Mouse (Mus musculus) liver, embryonic 12.5 days (tissue): ENCODE measurements around the gene Kif6. TPM values are rescaled to one million over a fixed set of nuclear protein-coding genes. Genes with fewer than 3 reads are reported as not detected.

ENCODE experiments used
- ATAC-seq: fragments of 200-750 bp; cut with Nextera tagmentation; 2 replicates; pipeline ENCODE4 v1.8.0; 2017; ENCODE audit warnings: moderate number of reproducible peaks, mild to moderate bottlenecking, moderate library complexity
- H3K27ac ChIP-seq: fragments of 300-500 bp; sonication (generic); 2 replicates; pipeline ENCODE4 v1.5.1; 2016; ENCODE audit warnings: mild to moderate bottlenecking
- H3K27me3 ChIP-seq: fragments of 300-500 bp; sonication (generic); replicated peaks from 2 replicates; pipeline ENCODE4 v1.6.1; 2016; ENCODE audit warnings: mild to moderate bottlenecking, moderate library complexity
- H3K36me3 ChIP-seq: fragments of 300-500 bp; sonication (generic); 2 replicates; pipeline ENCODE4 v1.6.1; 2016; ENCODE audit warnings: mild to moderate bottlenecking, moderate library complexity
- H3K4me1 ChIP-seq: fragments of 300-500 bp; sonication (generic); 2 replicates; pipeline ENCODE4 v1.6.1; 2016
- H3K4me2 ChIP-seq: fragments of 300-500 bp; sonication (generic); 2 replicates; pipeline ENCODE4 v1.6.1; 2016; ENCODE audit warnings: mild to moderate bottlenecking, moderate library complexity
- H3K4me3 ChIP-seq: fragments of 300-500 bp; sonication (generic); 2 replicates; pipeline ENCODE4 v1.5.1; 2016; ENCODE audit warnings: mild to moderate bottlenecking, moderate library complexity
- H3K9ac ChIP-seq: fragments of 300-500 bp; sonication (generic); 2 replicates; pipeline ENCODE4 v1.6.1; 2016; ENCODE audit warnings: mild to moderate bottlenecking, moderate library complexity
- H3K9me3 ChIP-seq: fragments of 300-500 bp; sonication (generic); replicated peaks from 2 replicates; pipeline ENCODE4 v1.6.1; 2016; ENCODE audit warnings: mild to moderate bottlenecking, moderate library complexity
- WGBS: fragments of 180-500 bp; shearing (Covaris S2); methylation state at CpG from one replicate; pipeline ENCODE4 v1.1.7; 2016; ENCODE audit not compliant: insufficient replicate concordance; 5-methylcytosine and 5-hydroxymethylcytosine counted together
- polyA plus RNA-seq: library from polyadenylated mRNA; unstranded; fragments of >200 nt; fragmentation: Nextera tagmentation; extraction: Ambion mirVana; gene quantifications from 2 replicates; pipeline ENCODE4 v1.2.1, GENCODE M21; 2016

The Kif6 gene
- polyA plus RNA-seq, 1 experiment from 2014 or later = 0.44 TPM

- H3K4me3 ChIP-seq = no peak overlapping the region
- 12% methylated on average over 7 of the region's 7 CpGs for WGBS
Measured at GRCm38 (mm10) chr17:49898849-49899331, 284.0 kb downstream of the Kif6 start.

GRCm38 (mm10) chr17:49902613-49903012 is 287.7 kb downstream of the Kif6 start:
- Histone ChIP-seq H3K27me3 (peaks cover 31% of the 10 kb centered on the region), H3K36me3 (no peaks in the 10 kb centered on the region), H3K4me2 (no peak overlapping the region), H3K4me3 (no peak overlapping the region), H3K4me1 (0 out of 2 replicates have a peak, but pooled peaks cover 4% of the 10 kb centered on the region), H3K27ac (no peak overlapping the region), H3K9me3 (no peaks in the 10 kb centered on the region), H3K9ac (no peak overlapping the region)
- 71% methylated on average over 7 of the region's 7 CpGs for WGBS
- ATAC-seq = no peak

More at GRCm38 (mm10) chr17:49898849-49899331, 284.0 kb downstream of the Kif6 start:
- H3K36me3 ChIP-seq = no peaks in the 10 kb centered on the region
- no peaks in the 10 kb centered on the region for H3K9me3 ChIP-seq
- 0 out of 2 replicates have a peak, but pooled peaks cover 4% of the 10 kb centered on the region for H3K4me1 ChIP-seq
- no peak overlapping the region for H3K9ac ChIP-seq
- H3K27me3 ChIP-seq = peaks cover 31% of the 10 kb centered on the region
- H3K4me2 ChIP-seq = no peak overlapping the region
- no peak for ATAC-seq
- no peak overlapping the region for H3K27ac ChIP-seq

- no peak for ATAC-seq
- Histone ChIP-seq H3K4me1 (no peaks in the 10 kb centered on the region), H3K4me2 (no peak overlapping the region), H3K9me3 (no peaks in the 10 kb centered on the region), H3K36me3 (no peaks in the 10 kb centered on the region), H3K9ac (no peak overlapping the region), H3K27ac (no peak overlapping the region), H3K4me3 (no peak overlapping the region), H3K27me3 (no peaks in the 10 kb centered on the region)
- WGBS = 56% methylated on average over 4 of the region's 4 CpGs
Measured at GRCm38 (mm10) chr17:49923429-49923828, 308.5 kb downstream of the Kif6 start.

GRCm38 (mm10) chr17:49927611-49928010 is 312.7 kb downstream of the Kif6 start:
- ATAC-seq = no peak
- no peak overlapping the region for H3K9ac ChIP-seq
- no peak overlapping the region for H3K4me2 ChIP-seq
- H3K9me3 ChIP-seq = no peaks in the 10 kb centered on the region
- H3K4me1 ChIP-seq = no peaks in the 10 kb centered on the region
- H3K27ac ChIP-seq = no peak overlapping the region
- no peak overlapping the region for H3K4me3 ChIP-seq
- no peaks in the 10 kb centered on the region for H3K27me3 ChIP-seq
- H3K36me3 ChIP-seq = no peaks in the 10 kb centered on the region
- WGBS = 43% methylated on average over 2 of the region's 2 CpGs

- Histone ChIP-seq H3K27me3 (peaks cover 12% of the 10 kb centered on the region; the same call in 1 of the 2 replicates), H3K9ac (no peak overlapping the region), H3K9me3 (no peaks in the 10 kb centered on the region), H3K4me2 (no peak overlapping the region), H3K4me3 (no peak overlapping the region), H3K36me3 (no peaks in the 10 kb centered on the region), H3K4me1 (no peaks in the 10 kb centered on the region), H3K27ac (no peak overlapping the region)
- ATAC-seq = no peak
- WGBS = 55% methylated on average over 3 of the region's 3 CpGs
Measured at GRCm38 (mm10) chr17:49933806-49934205, 318.9 kb downstream of the Kif6 start.

GRCm38 (mm10) chr17:49934586-49934985 is 319.6 kb downstream of the Kif6 start:
- no peaks in the 10 kb centered on the region for H3K4me1 ChIP-seq
- WGBS = 41% methylated on average over 4 of the region's 4 CpGs
- peaks cover 12% of the 10 kb centered on the region; the same call in 1 of the 2 replicates for H3K27me3 ChIP-seq

GRCm38 (mm10) chr17:49935602-49936205 is 320.8 kb downstream of the Kif6 start:
- WGBS = 5% methylated on average over 4 of the region's 4 CpGs
- no peak for ATAC-seq
- H3K4me3 ChIP-seq = no peak overlapping the region
- no peak overlapping the region for H3K4me2 ChIP-seq
- peaks cover 12% of the 10 kb centered on the region; the same call in 1 of the 2 replicates for H3K27me3 ChIP-seq
- no peaks in the 10 kb centered on the region for H3K36me3 ChIP-seq
- no peak overlapping the region for H3K27ac ChIP-seq
- H3K9ac ChIP-seq = no peak overlapping the region
- H3K4me1 ChIP-seq = no peaks in the 10 kb centered on the region
- H3K9me3 ChIP-seq = no peaks in the 10 kb centered on the region

More at GRCm38 (mm10) chr17:49934586-49934985, 319.6 kb downstream of the Kif6 start:
- Histone ChIP-seq H3K9ac (no peak overlapping the region), H3K36me3 (no peaks in the 10 kb centered on the region), H3K9me3 (no peaks in the 10 kb centered on the region), H3K4me2 (no peak overlapping the region), H3K4me3 (no peak overlapping the region), H3K27ac (no peak overlapping the region)
- no peak for ATAC-seq

GRCm38 (mm10) chr17:49936214-49936613 is 321.3 kb downstream of the Kif6 start:
- Histone ChIP-seq H3K36me3 (no peaks in the 10 kb centered on the region), H3K4me3 (no peak overlapping the region), H3K27me3 (peaks cover 12% of the 10 kb centered on the region; the same call in 1 of the 2 replicates), H3K9ac (no peak overlapping the region), H3K4me2 (no peak overlapping the region), H3K4me1 (no peaks in the 10 kb centered on the region), H3K9me3 (no peaks in the 10 kb centered on the region), H3K27ac (no peak overlapping the region)
- WGBS = 28% methylated on average over 2 of the region's 2 CpGs
- ATAC-seq = no peak

- H3K27ac ChIP-seq = no peak overlapping the region
Measured at GRCm38 (mm10) chr17:49939146-49939545, 324.2 kb downstream of the Kif6 start.

GRCm38 (mm10) chr17:49942674-49943073 is 327.7 kb downstream of the Kif6 start:
- Histone ChIP-seq H3K4me1 (no peaks in the 10 kb centered on the region), H3K36me3 (no peaks in the 10 kb centered on the region), H3K9me3 (no peaks in the 10 kb centered on the region), H3K27ac (no peak overlapping the region), H3K9ac (no peak overlapping the region), H3K27me3 (0 out of 2 replicates have a peak, but pooled peaks cover under 1% of the 10 kb centered on the region), H3K4me2 (no peak overlapping the region), H3K4me3 (no peak overlapping the region)
- 49% methylated on average over 6 of the region's 6 CpGs for WGBS
- ATAC-seq = no peak

More at GRCm38 (mm10) chr17:49939146-49939545, 324.2 kb downstream of the Kif6 start:
- ATAC-seq = no peak
- H3K36me3 ChIP-seq = no peaks in the 10 kb centered on the region
- no peak overlapping the region for H3K4me3 ChIP-seq
- H3K9ac ChIP-seq = no peak overlapping the region
- no peaks in the 10 kb centered on the region for H3K4me1 ChIP-seq
- 61% methylated on average over 7 of the region's 7 CpGs for WGBS
- peaks cover 12% of the 10 kb centered on the region; the same call in 1 of the 2 replicates for H3K27me3 ChIP-seq
- no peak overlapping the region for H3K4me2 ChIP-seq
- no peaks in the 10 kb centered on the region for H3K9me3 ChIP-seq

- H3K9ac ChIP-seq = no peak overlapping the region
- H3K4me1 ChIP-seq = no peaks in the 10 kb centered on the region
Measured at GRCm38 (mm10) chr17:49951491-49951855, 336.5 kb downstream of the Kif6 start.

GRCm38 (mm10) chr17:49951856-49952607 is 337.1 kb downstream of the Kif6 start:
- no peak for ATAC-seq
- Histone ChIP-seq H3K27me3 (no peaks in the 10 kb centered on the region), H3K9ac (no peak overlapping the region), H3K9me3 (no peaks in the 10 kb centered on the region), H3K4me3 (peak overlapping the region; percentile 5; the same call in 1 of the 2 replicates), H3K4me2 (peak overlapping the region; percentile 46), H3K4me1 (no peaks in the 10 kb centered on the region), H3K36me3 (no peaks in the 10 kb centered on the region), H3K27ac (no peak overlapping the region)
- WGBS = 38% methylated on average over 22 of the region's 22 CpGs

More at GRCm38 (mm10) chr17:49951491-49951855, 336.5 kb downstream of the Kif6 start:
- no peaks in the 10 kb centered on the region for H3K36me3 ChIP-seq
- no peak overlapping the region for H3K27ac ChIP-seq
- H3K9me3 ChIP-seq = no peaks in the 10 kb centered on the region
- H3K4me2 ChIP-seq = peak overlapping the region; percentile 46
- H3K27me3 ChIP-seq = no peaks in the 10 kb centered on the region
- peak overlapping the region; percentile 5; the same call in 1 of the 2 replicates for H3K4me3 ChIP-seq
- ATAC-seq = no peak
- WGBS = 5% methylated on average over 7 of the region's 7 CpGs
